Mouse (Mus musculus): ENCODE measurements around the gene Ears2.

The Ears2 gene

DNA sequence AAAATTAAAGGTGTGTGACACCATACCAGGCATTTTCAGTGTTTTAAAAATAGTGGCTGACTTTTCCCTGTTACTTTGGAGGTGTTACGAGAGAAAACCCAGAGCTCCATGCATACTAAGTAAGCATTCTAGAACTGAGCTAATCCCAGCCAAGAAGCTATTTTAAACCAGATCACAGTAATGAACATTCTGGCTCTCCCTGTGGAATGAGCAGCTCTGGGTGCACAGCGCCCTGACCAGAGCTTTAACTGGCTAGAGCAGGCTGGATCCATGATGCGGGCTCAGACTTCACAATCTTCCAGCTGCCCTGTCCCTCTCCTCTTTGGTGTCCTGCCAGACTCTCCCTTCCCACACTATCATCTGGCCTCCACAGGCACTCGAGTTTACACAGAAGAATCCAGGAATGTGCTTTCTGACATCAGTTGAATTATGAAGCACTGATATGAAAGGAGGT is 21.9 kb downstream of the Ears2 start:
- DNase-seq (ENCODE audit: low spot score in 2 of 2) = no peak

DNA sequence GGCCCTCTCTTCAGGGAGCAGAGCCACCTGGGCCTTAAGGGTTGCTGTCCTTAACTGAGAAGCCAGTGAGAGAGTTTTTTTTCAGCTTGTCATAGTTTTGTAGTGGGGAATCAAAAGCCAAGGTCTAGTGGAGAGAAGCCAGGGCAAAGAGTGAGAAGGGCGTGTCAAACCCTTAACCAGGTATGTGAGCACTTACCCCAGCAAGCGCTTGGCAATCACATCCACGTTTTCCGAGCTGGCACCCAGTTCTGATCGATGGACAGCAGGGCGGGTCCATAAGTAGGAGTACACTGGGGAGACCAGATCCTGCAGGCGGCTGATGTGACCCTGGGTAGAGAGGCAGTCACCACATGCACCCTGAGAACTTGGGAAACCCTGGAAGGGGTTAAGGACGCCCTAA is 23.0 kb downstream of the Ears2 start:
- DNase-seq (ENCODE audit: low spot score in 2 of 2) = no peak

DNA sequence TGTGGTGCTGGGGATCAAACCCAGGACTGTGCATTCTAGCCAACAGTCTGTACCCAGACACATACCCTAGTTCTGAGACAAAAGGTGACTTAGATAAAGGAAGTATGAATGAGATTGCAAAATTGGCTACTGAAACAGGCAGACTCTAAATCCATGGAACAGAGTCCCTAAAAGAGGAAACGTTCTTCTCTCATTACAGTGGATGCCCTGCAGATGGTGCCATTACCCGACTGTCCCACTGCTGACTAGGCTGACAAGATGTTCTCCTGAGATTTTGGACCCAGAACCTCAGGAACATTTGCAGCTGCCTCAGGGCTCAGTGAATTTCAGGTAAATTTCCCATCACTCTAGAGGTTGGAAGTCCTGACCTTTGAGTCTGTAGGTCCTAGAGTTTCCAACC is 32.7 kb downstream of the Ears2 start:
- no peak for DNase-seq (ENCODE audit: low spot score in 2 of 2)

DNA sequence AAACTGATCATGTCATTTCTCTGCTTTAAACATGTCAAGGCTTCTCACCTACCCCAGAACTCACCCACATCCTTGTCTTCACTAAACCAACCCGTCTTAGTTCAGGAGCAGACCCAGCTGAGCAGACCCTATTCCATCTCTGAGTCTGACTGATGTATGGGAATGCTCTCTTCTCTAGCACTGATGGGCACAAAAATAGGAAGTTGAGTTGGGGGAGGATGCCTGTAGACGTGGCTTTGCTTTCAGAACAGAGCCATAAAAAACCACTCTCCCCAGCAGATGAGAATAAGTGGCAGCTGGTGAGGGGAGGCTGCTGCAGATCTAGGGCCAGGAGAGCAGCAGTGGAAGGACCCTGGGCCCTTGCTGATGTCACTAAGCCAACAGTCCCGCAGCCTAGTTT is 33.7 kb downstream of the Ears2 start:
- no peak for DNase-seq (ENCODE audit: low spot score in 2 of 2)

DNA sequence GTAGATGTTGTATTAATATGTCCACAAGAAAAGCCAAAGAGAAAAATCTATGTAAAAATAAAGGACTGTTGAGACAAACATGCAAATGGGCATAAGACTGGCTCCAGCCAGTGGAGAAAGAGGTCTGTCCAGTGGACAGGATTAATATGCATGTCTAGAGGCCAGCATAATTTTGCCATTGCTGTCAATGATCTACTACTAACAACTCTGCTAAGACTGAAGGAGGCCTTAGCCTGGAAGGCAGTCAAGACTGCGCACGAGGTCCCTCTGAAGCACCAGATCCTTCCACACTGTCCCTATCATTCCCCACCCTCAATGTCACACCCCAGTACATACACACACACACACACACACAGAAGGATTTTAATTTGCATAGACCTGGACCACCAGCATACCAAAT is 44.9 kb downstream of the Ears2 start:
- DNase-seq (ENCODE audit: low spot score in 2 of 2) = no peak

DNA sequence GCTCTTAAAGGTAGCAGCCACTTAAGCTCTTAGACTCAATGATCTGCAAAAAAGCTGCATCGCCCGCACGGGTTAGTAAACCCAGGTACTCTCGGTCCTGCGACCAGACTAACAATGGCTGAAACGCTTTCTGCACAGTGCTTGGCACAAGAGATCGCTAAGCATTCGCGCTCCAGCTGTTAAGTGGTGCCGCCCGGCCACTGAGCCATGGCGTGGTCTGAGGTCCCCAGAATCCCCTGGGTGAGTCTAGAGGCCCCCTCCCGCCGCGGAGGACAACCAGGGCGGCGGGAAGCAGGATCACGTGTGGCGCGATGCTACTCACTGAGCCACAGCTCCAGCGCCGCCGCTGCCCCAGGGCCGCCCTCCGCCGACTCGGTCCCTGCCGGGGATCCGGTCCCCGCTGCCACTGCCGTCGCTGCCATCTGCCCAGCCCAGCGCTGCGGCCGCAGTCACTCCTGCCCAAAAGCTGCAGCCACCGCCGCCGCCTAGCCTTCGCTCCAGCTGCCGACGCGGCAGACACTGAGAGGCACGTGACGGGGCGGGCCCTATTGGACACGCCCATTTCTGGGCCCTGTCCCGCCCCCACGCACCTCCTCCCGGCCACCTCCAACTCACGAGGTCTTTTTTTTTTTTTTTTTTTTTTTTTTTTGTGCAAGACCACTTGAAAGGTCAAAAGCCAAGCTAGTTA is 46.3 kb downstream of the Ears2 start, which contains the start of gene Gga2:
Gga2 (minus strand) TSS at position 556 of the 688 bp plus-strand sequence.
- peak; percentile 77 to 80 for DNase-seq (ENCODE audit: low spot score in 2 of 2)

DNA sequence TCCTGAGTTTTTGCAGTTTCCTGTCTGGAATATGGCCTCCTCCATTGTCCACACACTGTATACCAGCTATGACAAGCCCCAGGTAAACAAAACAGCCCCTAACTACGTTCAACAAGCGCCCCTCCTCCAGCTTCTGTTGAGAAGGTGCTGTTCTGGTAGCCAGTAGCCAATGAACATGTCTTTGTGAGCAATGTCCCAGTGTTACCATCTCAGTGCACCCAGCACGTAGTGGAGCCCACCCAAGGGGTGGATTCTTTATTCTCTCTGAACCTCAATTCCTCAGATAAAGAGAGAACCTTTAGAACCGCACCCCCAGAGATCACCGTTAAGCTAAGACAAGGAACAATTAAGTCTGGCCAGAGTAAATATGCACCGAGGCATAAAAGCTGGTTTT is 46.8 kb downstream of the Ears2 start:
- DNase-seq (ENCODE audit: low spot score in 2 of 2) = no peak

DNA sequence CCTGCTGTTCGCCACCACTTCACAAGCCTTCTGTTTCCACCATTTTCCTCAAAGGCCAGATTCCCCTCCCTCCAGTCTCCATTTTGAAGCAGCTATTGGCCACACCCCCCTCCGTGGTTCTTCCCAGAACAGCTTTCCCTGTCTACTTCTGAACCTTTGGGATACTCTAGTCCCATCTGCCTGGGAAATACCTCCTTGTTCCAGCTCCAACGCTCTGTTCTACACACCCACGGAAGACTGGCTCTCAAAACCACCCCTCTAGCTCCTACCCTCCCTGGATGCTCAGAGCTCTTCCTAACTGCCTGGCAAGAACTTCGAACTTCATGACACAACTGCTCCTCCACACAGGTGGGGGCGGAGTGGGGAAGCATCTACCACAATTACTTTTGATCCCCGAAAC is 48.1 kb downstream of the Ears2 start:
- peak; percentile 18 to 35 for DNase-seq (ENCODE audit: low spot score in 2 of 2)

DNA sequence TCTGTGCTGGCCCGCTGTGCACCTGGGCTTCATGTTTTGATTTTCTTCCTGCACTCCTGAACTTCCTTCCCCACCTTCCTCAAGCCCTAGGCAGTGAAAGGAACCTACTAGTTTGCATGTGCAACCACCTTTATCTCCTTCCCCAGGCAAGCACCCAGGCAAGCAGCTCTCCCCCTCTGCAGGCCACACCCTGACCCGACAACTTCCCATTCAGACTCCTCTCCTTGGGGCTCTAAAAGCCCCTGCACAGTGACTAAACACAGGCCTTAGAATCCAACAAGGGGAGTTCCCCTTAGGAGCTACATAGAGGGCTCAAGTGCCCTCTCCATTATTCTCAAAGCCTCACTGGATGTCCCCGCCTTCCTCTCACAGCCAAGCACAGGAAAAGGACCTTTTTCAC is 48.8 kb downstream of the Ears2 start:
- no peak for DNase-seq (ENCODE audit: low spot score in 2 of 2)

DNA sequence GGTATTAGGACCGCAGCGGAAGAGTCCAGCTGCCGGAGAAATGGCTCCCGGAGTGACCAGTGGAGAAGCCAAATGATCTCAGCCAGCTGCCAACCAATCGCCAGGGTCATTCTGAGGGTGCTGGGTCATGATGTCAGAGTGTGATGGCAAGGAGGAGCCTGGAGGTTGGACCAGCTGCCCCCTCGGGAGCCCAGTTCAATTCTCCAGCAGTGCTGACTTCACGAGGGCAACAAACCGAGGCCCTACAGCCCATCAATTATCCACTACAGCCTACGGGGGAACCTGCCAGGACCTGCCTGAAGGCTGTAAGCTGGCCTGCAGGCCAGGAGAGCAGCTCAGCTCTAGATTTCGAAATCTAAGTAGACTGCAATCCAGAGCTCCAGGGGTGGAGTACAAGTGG is 51.3 kb downstream of the Ears2 start:
- DNase-seq (ENCODE audit: low spot score in 2 of 2) = no peak

DNA sequence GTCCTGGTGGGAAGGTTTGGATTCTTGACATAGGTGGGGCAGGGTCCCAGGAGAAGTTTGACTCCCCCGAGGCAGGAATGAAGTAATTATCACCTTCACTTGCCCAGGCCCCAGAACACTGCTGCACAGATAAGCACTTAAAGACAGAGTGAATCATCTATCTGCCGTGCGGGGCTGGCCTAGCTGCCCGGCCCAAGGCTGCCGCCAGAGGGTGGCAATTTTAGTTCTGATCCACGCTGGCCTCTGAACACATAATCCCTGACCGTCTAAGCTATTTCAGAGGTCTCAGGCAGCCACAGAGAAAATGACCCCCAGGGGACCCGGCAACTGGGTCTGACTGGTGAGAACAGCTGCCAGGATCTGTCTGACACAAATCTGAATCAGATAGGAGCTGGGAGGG is 52.0 kb downstream of the Ears2 start:
- DNase-seq (ENCODE audit: low spot score in 2 of 2) = no peak

DNA sequence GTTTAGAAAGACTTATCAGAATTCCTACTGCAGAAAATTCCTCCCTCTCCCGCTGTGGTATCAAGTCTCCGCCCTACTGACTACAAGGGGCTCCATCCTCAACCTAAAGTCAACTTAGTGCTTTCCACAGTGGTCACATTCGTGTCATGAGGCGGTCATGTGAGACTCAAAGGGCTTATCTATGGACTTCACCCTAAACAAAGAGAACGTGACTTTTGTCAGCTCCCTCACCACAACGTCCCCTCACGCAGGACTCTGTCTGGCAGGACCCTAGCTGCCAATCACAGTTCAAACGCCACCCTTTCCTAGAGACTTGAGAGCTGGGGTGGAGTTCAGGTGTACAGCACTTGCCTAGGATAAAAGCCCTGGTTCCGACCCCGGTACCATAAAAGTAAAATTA is 54.1 kb downstream of the Ears2 start:
- DNase-seq (ENCODE audit: low spot score in 2 of 2) = no peak

DNA sequence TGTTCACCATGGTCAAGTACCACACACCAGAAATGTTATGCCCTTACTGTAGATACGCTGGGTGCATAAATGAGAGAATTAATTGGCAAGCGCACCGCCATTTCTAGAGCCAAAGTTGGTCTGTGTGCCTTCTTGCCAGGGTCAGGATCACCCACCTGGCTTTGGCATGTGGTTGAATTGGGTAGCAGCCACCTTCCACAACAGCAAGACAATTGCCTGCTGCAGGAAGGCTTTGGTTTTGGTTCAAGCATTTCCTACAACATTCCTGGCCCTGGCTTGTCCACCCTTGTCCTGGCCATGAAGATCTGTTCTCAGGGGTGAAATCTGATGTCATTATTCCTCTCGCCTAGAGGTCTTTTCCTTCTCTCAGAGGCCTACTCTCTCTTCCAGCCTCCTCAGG is 54.7 kb downstream of the Ears2 start:
- no peak for DNase-seq (ENCODE audit: low spot score in 2 of 2)

DNA sequence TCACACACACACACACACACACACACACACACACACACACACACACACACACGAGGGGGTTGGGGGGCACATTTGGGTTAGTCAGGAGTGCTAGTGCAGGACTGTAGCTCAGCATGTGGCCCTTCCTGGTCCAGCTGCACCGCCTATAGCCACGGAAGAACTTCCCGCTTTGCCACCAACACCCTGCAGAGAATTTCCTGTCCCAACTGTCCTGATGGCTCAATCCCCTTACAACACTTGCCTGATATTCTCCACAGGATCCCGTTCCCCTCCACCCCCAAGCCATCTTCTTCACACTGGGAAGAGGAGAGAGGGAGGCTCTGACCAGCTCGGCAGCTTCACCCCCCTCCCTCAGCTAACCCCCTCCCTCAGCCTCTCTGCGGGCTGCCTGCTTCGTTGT is 66.7 kb downstream of the Ears2 start:
- DNase-seq (ENCODE audit: low spot score in 2 of 2) = no peak

DNA sequence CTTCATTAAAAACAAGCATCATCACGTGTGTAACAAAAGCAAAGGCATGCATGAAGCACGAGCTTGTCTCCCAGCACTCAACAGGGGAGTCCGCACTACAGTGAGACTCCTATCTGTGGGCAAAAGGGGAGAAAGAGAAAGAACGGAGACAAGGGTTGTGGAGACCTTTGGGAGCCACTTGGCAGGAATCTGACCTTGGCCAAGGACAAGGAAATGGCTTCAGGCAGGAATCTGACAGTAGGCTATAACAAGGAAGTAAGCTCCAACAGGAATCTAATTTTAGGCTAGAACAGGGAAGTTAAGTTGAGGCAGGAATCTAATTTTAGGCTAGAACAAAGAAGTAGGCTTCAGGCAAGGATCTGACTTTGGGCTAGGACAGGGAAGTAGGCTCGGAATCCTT is 71.1 kb downstream of the Ears2 start:
- no peak for DNase-seq (ENCODE audit: low spot score in 2 of 2)

Measured in frontal cortex, postnatal 14 days (tissue).